Mouse (Mus musculus): ENCODE data around the gene Synj1.

Gene Synj1

GRCm38 (mm10) chr16:91009942-91010529, 1.1 kb downstream of the Synj1 start:
- no peak for DNase-seq (ENCODE audit: low read depth, low spot score)

GRCm38 (mm10) chr16:91004915-91005538, 6.1 kb downstream of the Synj1 start:
- DNase-seq (ENCODE audit: low read depth, low spot score), result no peak

GRCm38 (mm10) chr16:91001098-91001497, 10.0 kb downstream of the Synj1 start:
- no peak for DNase-seq (ENCODE audit: low read depth, low spot score)

- no peak for DNase-seq (ENCODE audit: low read depth, low spot score)
Observed at GRCm38 (mm10) chr16:90999827-91000226, 11.3 kb downstream of the Synj1 start.

- no peak for DNase-seq (ENCODE audit: low read depth, low spot score)
Observed at GRCm38 (mm10) chr16:90997822-90998221, 13.3 kb downstream of the Synj1 start.

GRCm38 (mm10) chr16:90996327-90997243, 14.5 kb downstream of the Synj1 start:
- DNase-seq (ENCODE audit: low read depth, low spot score), result no peak

GRCm38 (mm10) chr16:90995498-90995897, 15.6 kb downstream of the Synj1 start:
- no peak for DNase-seq (ENCODE audit: low read depth, low spot score)

- no peak for DNase-seq (ENCODE audit: low read depth, low spot score)
Observed at GRCm38 (mm10) chr16:90995023-90995422, 16.1 kb downstream of the Synj1 start.

GRCm38 (mm10) chr16:90989162-90989561, 21.9 kb downstream of the Synj1 start:
- DNase-seq (ENCODE audit: low read depth, low spot score), result no peak

- no peak for DNase-seq (ENCODE audit: low read depth, low spot score)
Observed at GRCm38 (mm10) chr16:90988665-90989064, 22.4 kb downstream of the Synj1 start.

GRCm38 (mm10) chr16:90988039-90988438, 23.1 kb downstream of the Synj1 start:
- no peak for DNase-seq (ENCODE audit: low read depth, low spot score)

- DNase-seq (ENCODE audit: low read depth, low spot score), result no peak
Observed at GRCm38 (mm10) chr16:90971004-90971403, 40.1 kb downstream of the Synj1 start.

GRCm38 (mm10) chr16:90966241-90966640, 44.9 kb downstream of the Synj1 start:
- DNase-seq (ENCODE audit: low read depth, low spot score), result no peak

GRCm38 (mm10) chr16:90964302-90964701, 46.8 kb downstream of the Synj1 start:
- DNase-seq (ENCODE audit: low read depth, low spot score), result no peak

- no peak for DNase-seq (ENCODE audit: low read depth, low spot score)
Observed at GRCm38 (mm10) chr16:90963866-90964265, 47.2 kb downstream of the Synj1 start.

GRCm38 (mm10) chr16:90963231-90963630, 47.9 kb downstream of the Synj1 start:
- no peak for DNase-seq (ENCODE audit: low read depth, low spot score)

- no peak for DNase-seq (ENCODE audit: low read depth, low spot score)
Observed at GRCm38 (mm10) chr16:90958301-90959085, 52.6 kb downstream of the Synj1 start.

GRCm38 (mm10) chr16:90955494-90955893, 55.6 kb downstream of the Synj1 start:
- DNase-seq (ENCODE audit: low read depth, low spot score), result no peak

- no peak for DNase-seq (ENCODE audit: low read depth, low spot score)
Observed at GRCm38 (mm10) chr16:90953770-90954169, 57.3 kb downstream of the Synj1 start.

GRCm38 (mm10) chr16:90953147-90953546, 58.0 kb downstream of the Synj1 start:
- no peak for DNase-seq (ENCODE audit: low read depth, low spot score)

- DNase-seq (ENCODE audit: low read depth, low spot score), result no peak
Observed at GRCm38 (mm10) chr16:90950354-90950963, 60.6 kb downstream of the Synj1 start.

Data from forelimb bud, embryonic 11.5 days (tissue).